Mouse (Mus musculus): ENCODE measurements around the gene Gm21870. TPM values are rescaled to one million over a fixed set of nuclear protein-coding genes. Genes with fewer than 3 reads are reported as not detected.
"Not testable (repeated sequence)": the region's sequence is repeated elsewhere in the genome, so short reads cannot be mapped to it uniquely, and the experiment has no call there.

The Gm21870 gene
- polyA plus RNA-seq (2015; fragmentation: Nextera tagmentation; extraction: Ambion mirVana), result not detected in 2 replicates

DNA sequence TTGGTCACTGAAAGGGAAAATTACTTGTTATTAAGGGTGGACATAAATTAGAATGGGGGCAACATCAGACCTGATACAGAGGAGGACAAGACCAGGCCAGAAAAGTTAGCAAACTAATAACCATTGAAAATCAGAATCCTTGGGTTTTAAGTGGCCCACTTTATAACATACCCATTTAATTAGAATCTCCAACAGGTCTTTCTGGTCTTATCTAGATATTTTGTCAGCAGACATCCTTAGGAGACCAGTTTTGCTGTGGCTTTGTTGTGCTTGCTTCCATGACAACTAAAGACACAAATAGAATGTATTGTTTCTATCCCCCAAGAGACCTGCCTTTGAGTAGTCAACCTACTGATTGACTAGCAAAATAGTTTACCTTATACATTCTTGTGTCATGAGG is at the start of gene Gm21870:
TSS of gene Gm21870 (minus strand) at position 101 of the 400 bp plus-strand sequence.
- not testable (repeated sequence) for H3K36me3 ChIP-seq; H3K4me3 ChIP-seq; ATAC-seq (ENCODE audit: insufficient number of reproducible peaks, low FRiP score, low TSS enrichment, low read depth); H3K27ac ChIP-seq; H3K27me3 ChIP-seq; H3K9me3 ChIP-seq; H3K4me2 ChIP-seq; H3K4me1 ChIP-seq; H3K9ac ChIP-seq

DNA sequence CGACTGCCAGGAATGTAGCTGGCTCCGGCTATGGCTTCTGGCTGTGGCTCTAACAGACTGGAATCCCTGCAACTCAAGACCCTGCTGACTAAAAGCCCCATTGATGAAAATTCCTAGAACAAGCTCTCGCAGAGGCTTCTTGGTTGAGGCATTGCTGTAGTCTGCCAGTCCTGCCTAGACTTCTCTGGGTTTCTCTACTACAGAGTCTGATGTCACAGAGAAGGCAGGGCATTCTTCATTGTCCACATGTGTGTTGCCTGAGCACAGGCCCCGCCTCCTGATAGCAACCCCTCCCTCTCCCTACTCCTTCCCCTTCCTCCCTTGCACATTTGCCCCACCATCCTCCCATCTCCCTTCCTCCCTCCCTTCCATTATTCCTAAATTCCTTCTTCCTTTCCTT is 30.2 kb downstream of the Gm21870 start, which contains the start of gene Btbd35f6:
TSS of gene Btbd35f6 (minus strand) at position 101 of the 400 bp plus-strand sequence.
- H3K9ac ChIP-seq; H3K9me3 ChIP-seq; H3K4me1 ChIP-seq; H3K4me3 ChIP-seq; H3K27ac ChIP-seq; H3K27me3 ChIP-seq; ATAC-seq (ENCODE audit: insufficient number of reproducible peaks, low FRiP score, low TSS enrichment, low read depth); H3K36me3 ChIP-seq; H3K4me2 ChIP-seq: not testable (repeated sequence)
- 100% methylated on average over 1 of the region's 4 CpGs for WGBS

Other genes with a start within 250 kb of the Gm21870 start
- not detected in 2 replicates for gene Btbd35f6, start 30.3 kb downstream of the Gm21870 start, polyA plus RNA-seq (2015; fragmentation: Nextera tagmentation; extraction: Ambion mirVana)
- not detected in 2 replicates for gene Btbd35f9, start 174.7 kb upstream of the Gm21870 start, polyA plus RNA-seq (2015; fragmentation: Nextera tagmentation; extraction: Ambion mirVana)

All from limb, embryonic 15.5 days (tissue).